Mouse (Mus musculus): ENCODE data around the gene Echs1. TPM values are rescaled to one million over a fixed set of nuclear protein-coding genes. Genes with fewer than 3 reads are reported as not detected.

Echs1 gene
- polyA plus RNA-seq, 1 experiment from 2014 or later, result 139 TPM

- peak; percentile 56 for ATAC-seq (ENCODE audit: low FRiP score, low TSS enrichment)
Observed at GRCm38 (mm10) chr7:140153383-140153782, 37.1 kb upstream of the Echs1 start.

GRCm38 (mm10) chr7:140144550-140144949 is 28.3 kb upstream of the Echs1 start:
- Histone ChIP-seq H3K36me3 (ENCODE audit: control insufficient read depth, insufficient read depth, low read length) (no peaks in the 10 kb centered on the region), H3K4me1 (replicated peaks; ENCODE audit: control insufficient read depth, insufficient read depth) (no peaks in the 10 kb centered on the region), H3K9ac (ENCODE audit: low read length) (no peak overlapping the region), H3K9me3 (ENCODE audit: control insufficient read depth, low read length) (no peaks in the 10 kb centered on the region), H3K27ac (replicated peaks) (no peak overlapping the region), H3K4me3 (ENCODE audit: low read depth, low read length) (no peak overlapping the region), H3K27me3 (ENCODE audit: control insufficient read depth, insufficient read depth, low read length) (no peaks in the 10 kb centered on the region), H3K4me2 (replicated peaks; ENCODE audit: low read depth) (no peak overlapping the region)
- ATAC-seq (ENCODE audit: low FRiP score, low TSS enrichment), result no peak
- WGBS, result 84% methylated on average over 4 of the region's 4 CpGs
- TF ChIP-seq CTCF (IDR thresholded peaks at IDR 0.05; ENCODE audit: low read depth), result no peak
- no peak for TF ChIP-seq EP300 (optimal IDR thresholded peaks at IDR 0.05)
- DNase-seq (ENCODE audit: low spot score), result no peak

More at GRCm38 (mm10) chr7:140153383-140153782, 37.1 kb upstream of the Echs1 start:
- Histone ChIP-seq H3K27me3 (ENCODE audit: control insufficient read depth, insufficient read depth, low read length) (no peaks in the 10 kb centered on the region; the same call in 1 of the 2 replicates), H3K4me1 (replicated peaks; ENCODE audit: control insufficient read depth, insufficient read depth) (no peaks in the 10 kb centered on the region), H3K4me3 (ENCODE audit: low read depth, low read length) (peak overlapping the region; percentile 17; the same call in 1 of the 2 replicates), H3K27ac (replicated peaks) (no peak overlapping the region), H3K4me2 (replicated peaks; ENCODE audit: low read depth) (peak overlapping the region; percentile 40), H3K36me3 (ENCODE audit: control insufficient read depth, insufficient read depth, low read length) (no peaks in the 10 kb centered on the region), H3K9ac (ENCODE audit: low read length) (peak overlapping the region; percentile 39; the same call in 1 of the 2 replicates), H3K9me3 (ENCODE audit: control insufficient read depth, low read length) (no peaks in the 10 kb centered on the region)
- no peak for TF ChIP-seq EP300 (optimal IDR thresholded peaks at IDR 0.05)
- TF ChIP-seq CTCF (IDR thresholded peaks at IDR 0.05; ENCODE audit: low read depth), result no peak
- 3% methylated on average over 28 of the region's 28 CpGs for WGBS
- DNase-seq (ENCODE audit: low spot score), result peak; percentile 19

DNA sequence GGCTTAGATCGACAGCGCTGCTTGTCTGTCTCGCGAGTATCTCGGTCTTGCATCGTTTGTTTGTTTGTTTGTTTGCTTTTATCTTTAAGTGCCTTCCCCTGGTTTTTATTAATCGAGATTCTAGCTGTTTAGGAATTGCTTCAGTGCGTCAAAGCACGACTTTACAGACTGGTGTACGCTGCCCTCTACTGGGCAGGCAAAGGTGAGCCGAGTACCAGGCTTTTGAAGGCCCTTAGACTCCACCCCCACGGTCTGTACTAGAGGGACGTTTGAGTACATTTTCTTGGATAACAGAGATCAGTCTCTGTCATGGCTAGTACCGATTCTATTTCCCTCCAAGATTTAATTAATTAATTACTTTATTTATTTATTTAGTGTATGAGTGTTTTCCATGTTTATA is 25.1 kb upstream of the Echs1 start:
- DNase-seq (ENCODE audit: low spot score), result peak; percentile 76
- no peak overlapping the region for H3K9ac ChIP-seq (ENCODE audit: low read length)

DNA sequence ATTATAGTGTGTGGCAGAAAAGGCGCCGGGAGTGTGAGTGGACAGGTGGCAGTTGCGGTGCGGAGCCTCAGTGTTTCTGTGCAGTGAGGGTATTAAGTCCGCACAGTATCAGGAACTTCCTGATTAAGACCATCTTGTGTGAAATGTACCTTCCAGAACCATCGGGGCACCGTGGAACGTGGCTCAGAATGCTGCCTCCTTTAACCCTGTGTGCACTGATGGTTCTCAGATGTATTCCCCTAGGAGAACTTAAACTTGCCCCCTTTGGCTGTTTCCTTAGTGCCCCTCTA is 21.7 kb upstream of the Echs1 start:
- H3K9ac ChIP-seq (ENCODE audit: low read length), result peak overlapping the region; percentile 88
- WGBS, result 0% methylated on average over 8 of the region's 8 CpGs
- TF ChIP-seq CTCF (IDR thresholded peaks at IDR 0.05; ENCODE audit: low read depth) (no peak), EP300 (optimal IDR thresholded peaks at IDR 0.05) (no peak)
- H3K4me2 ChIP-seq (replicated peaks; ENCODE audit: low read depth), result peak overlapping the region; percentile 88
- H3K4me3 ChIP-seq (ENCODE audit: low read depth, low read length), result peak overlapping the region; percentile 74
- ATAC-seq (ENCODE audit: low FRiP score, low TSS enrichment) (no peak), DNase-seq (ENCODE audit: low spot score) (no peak)
- H3K9me3 ChIP-seq (ENCODE audit: control insufficient read depth, low read length), result no peaks in the 10 kb centered on the region
- H3K36me3 ChIP-seq (ENCODE audit: control insufficient read depth, insufficient read depth, low read length), result no peaks in the 10 kb centered on the region
- peak overlapping the region; percentile 88 for H3K27ac ChIP-seq (replicated peaks)
- no peaks in the 10 kb centered on the region for H3K27me3 ChIP-seq (ENCODE audit: control insufficient read depth, insufficient read depth, low read length)
- no peaks in the 10 kb centered on the region for H3K4me1 ChIP-seq (replicated peaks; ENCODE audit: control insufficient read depth, insufficient read depth)

More for the DNA sequence above, 25.1 kb upstream of the Echs1 start:
- Histone ChIP-seq H3K9me3 (ENCODE audit: control insufficient read depth, low read length) (no peaks in the 10 kb centered on the region), H3K36me3 (ENCODE audit: control insufficient read depth, insufficient read depth, low read length) (no peaks in the 10 kb centered on the region), H3K27me3 (ENCODE audit: control insufficient read depth, insufficient read depth, low read length) (no peaks in the 10 kb centered on the region), H3K27ac (replicated peaks) (no peak overlapping the region), H3K4me3 (ENCODE audit: low read depth, low read length) (no peak overlapping the region), H3K4me1 (replicated peaks; ENCODE audit: control insufficient read depth, insufficient read depth) (no peaks in the 10 kb centered on the region), H3K4me2 (replicated peaks; ENCODE audit: low read depth) (no peak overlapping the region)
- WGBS, result 3% methylated on average over 14 of the region's 14 CpGs
- ATAC-seq (ENCODE audit: low FRiP score, low TSS enrichment), result no peak
- peak; percentile 86 for TF ChIP-seq CTCF (IDR thresholded peaks at IDR 0.05; ENCODE audit: low read depth)
- TF ChIP-seq EP300 (optimal IDR thresholded peaks at IDR 0.05), result no peak

GRCm38 (mm10) chr7:140137135-140138020 is 21.1 kb upstream of the Echs1 start, which contains the start of gene Mtg1:
TSS of gene Mtg1 (plus strand) at chr7:140137564.
- H3K4me1 ChIP-seq (replicated peaks; ENCODE audit: control insufficient read depth, insufficient read depth), result no peaks in the 10 kb centered on the region
- no peaks in the 10 kb centered on the region for H3K9me3 ChIP-seq (ENCODE audit: control insufficient read depth, low read length)
- TF ChIP-seq CTCF (IDR thresholded peaks at IDR 0.05; ENCODE audit: low read depth), result peak; percentile 33
- no peak for TF ChIP-seq EP300 (optimal IDR thresholded peaks at IDR 0.05)
- H3K27ac ChIP-seq (replicated peaks), result peak within 1 kb of the TSS; percentile 88
- 2% methylated on average over 37 of the region's 39 CpGs for WGBS
- DNase-seq (ENCODE audit: low spot score) (peak; percentile 96), ATAC-seq (ENCODE audit: low FRiP score, low TSS enrichment) (peak; percentile 97)
- H3K4me2 ChIP-seq (replicated peaks; ENCODE audit: low read depth), result peak within 1 kb of the TSS; percentile 88
- no peaks in the 10 kb centered on the region for H3K36me3 ChIP-seq (ENCODE audit: control insufficient read depth, insufficient read depth, low read length)
- H3K9ac ChIP-seq (ENCODE audit: low read length), result peak within 1 kb of the TSS; percentile 88
- H3K27me3 ChIP-seq (ENCODE audit: control insufficient read depth, insufficient read depth, low read length), result no peaks in the 10 kb centered on the region
- H3K4me3 ChIP-seq (ENCODE audit: low read depth, low read length), result peak within 1 kb of the TSS; percentile 74

All from stomach, postnatal 0 days (tissue).